Mouse (Mus musculus): ENCODE data around the gene Vrk3. TPM values are rescaled to one million over a fixed set of nuclear protein-coding genes. Genes with fewer than 3 reads are reported as not detected.

Gene Vrk3
- polyA plus RNA-seq, 1 experiment from 2014 or later: 34.6 TPM

DNA sequence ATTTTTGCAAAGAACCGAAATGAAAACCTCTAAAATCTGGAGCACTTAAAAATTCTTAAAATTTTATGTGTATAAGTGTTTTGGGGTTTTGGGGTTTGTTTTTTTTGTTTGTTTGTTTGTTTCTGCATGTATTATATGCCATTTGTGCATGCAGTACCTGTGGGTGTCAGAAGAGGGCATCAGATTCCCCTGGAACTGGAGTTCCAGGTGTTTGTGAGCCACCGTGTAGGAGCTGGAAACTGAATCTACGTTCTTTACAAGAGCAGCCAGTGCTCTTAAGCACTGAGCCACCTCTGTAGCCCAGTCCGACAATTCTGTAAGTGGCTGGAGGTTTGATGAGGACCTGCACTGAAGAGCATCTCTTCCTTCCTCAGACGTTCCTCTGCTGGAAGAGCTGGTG is 38.3 kb upstream of the Vrk3 start:
- Histone ChIP-seq H3K4me2 (ENCODE audit: low read length) (no peak overlapping the region), H3K9me3 (ENCODE audit: control insufficient read depth, low read length) (no peaks in the 10 kb centered on the region), H3K27ac (ENCODE audit: low read length) (no peak overlapping the region), H3K27me3 (replicated peaks; ENCODE audit: control insufficient read depth, insufficient read depth, low read length) (no peaks in the 10 kb centered on the region), H3K4me3 (replicated peaks; ENCODE audit: low read length) (no peak overlapping the region), H3K36me3 (ENCODE audit: control insufficient read depth, insufficient read depth) (no peaks in the 10 kb centered on the region), H3K9ac (replicated peaks; ENCODE audit: low read depth, low read length) (no peak overlapping the region), H3K4me1 (replicated peaks; ENCODE audit: control insufficient read depth, insufficient read depth, low read length) (no peaks in the 10 kb centered on the region)
- no peak for ATAC-seq
- 86% methylated on average over 5 of the region's 5 CpGs for WGBS

DNA sequence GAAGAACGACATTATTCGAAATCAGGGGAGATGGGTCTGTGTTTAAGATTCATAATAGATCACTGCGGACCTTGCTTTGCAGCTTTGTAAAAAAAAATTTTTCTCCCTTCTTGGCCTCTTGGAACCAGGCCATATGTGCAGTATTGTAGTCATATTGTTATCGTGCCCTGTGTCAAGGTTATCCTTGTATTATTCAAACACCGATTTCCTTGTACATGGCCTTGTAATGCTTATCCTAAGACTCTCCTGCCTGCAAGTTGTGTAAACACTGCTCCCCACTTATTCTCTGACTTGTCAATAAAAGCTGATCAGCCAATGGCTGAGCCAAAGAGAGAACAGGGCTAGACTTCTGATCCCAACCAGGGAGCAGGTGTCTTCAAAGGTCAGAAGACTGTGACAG is 26.2 kb upstream of the Vrk3 start:
- H3K4me3 ChIP-seq (replicated peaks; ENCODE audit: low read length): no peak overlapping the region
- no peak for ATAC-seq
- H3K9me3 ChIP-seq (ENCODE audit: control insufficient read depth, low read length): no peaks in the 10 kb centered on the region
- no peak overlapping the region for H3K27ac ChIP-seq (ENCODE audit: low read length)
- no peaks in the 10 kb centered on the region for H3K36me3 ChIP-seq (ENCODE audit: control insufficient read depth, insufficient read depth)
- H3K27me3 ChIP-seq (replicated peaks; ENCODE audit: control insufficient read depth, insufficient read depth, low read length): no peaks in the 10 kb centered on the region
- no peak overlapping the region for H3K9ac ChIP-seq (replicated peaks; ENCODE audit: low read depth, low read length)
- H3K4me2 ChIP-seq (ENCODE audit: low read length): no peak overlapping the region
- no peaks in the 10 kb centered on the region for H3K4me1 ChIP-seq (replicated peaks; ENCODE audit: control insufficient read depth, insufficient read depth, low read length)
- 85% methylated on average over 5 of the region's 5 CpGs for WGBS

DNA sequence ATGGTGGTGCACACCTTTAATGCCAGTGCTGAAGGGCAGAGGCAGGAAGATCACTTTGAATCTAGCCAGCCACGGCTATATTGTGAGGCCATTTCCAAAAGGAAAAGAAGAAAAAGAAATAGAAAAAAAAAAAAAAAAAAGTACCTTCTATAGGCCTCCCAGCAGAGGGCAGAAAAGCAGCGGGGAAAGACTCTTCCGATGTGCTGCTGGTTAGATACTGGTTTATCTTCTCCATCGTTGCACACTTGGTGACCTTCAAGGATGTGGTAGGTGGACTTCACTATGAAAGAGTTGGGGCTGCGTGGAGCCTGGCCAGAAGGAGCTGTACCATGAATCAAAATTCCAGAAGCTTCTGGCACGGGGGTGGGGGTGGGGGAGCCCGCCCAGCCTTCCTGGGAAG is 23.9 kb upstream of the Vrk3 start:
- no peak overlapping the region for H3K9ac ChIP-seq (replicated peaks; ENCODE audit: low read depth, low read length)

DNA sequence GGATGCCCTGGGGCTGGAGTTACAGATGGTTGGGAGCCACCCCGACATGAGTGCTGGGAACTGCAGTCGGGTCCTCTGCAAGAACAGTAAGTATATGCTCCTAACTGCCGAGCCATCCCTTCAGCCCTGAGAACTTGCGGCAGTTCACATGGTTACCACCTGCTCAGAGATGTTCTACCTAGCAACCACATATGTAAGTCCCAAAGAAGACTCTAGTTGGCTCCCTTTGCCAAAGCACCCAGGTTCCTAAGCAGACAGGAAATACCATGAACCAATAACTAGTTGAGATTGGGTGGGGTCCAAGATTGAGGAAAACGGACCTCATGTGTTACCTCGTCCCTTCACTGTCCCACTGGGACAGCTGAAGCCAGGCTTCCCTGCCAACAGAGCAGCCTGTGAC is 21.9 kb upstream of the Vrk3 start:
- Histone ChIP-seq H3K4me1 (replicated peaks; ENCODE audit: control insufficient read depth, insufficient read depth, low read length) (no peaks in the 10 kb centered on the region), H3K9ac (replicated peaks; ENCODE audit: low read depth, low read length) (no peak overlapping the region), H3K9me3 (ENCODE audit: control insufficient read depth, low read length) (no peaks in the 10 kb centered on the region), H3K4me2 (ENCODE audit: low read length) (no peak overlapping the region), H3K27me3 (replicated peaks; ENCODE audit: control insufficient read depth, insufficient read depth, low read length) (no peaks in the 10 kb centered on the region), H3K27ac (ENCODE audit: low read length) (no peak overlapping the region), H3K4me3 (replicated peaks; ENCODE audit: low read length) (no peak overlapping the region), H3K36me3 (ENCODE audit: control insufficient read depth, insufficient read depth) (no peaks in the 10 kb centered on the region)
- no peak for ATAC-seq
- 78% methylated on average over 6 of the region's 6 CpGs for WGBS

More for the DNA sequence above, 23.9 kb upstream of the Vrk3 start:
- Histone ChIP-seq H3K9me3 (ENCODE audit: control insufficient read depth, low read length) (no peaks in the 10 kb centered on the region), H3K27ac (ENCODE audit: low read length) (no peak overlapping the region), H3K36me3 (ENCODE audit: control insufficient read depth, insufficient read depth) (no peaks in the 10 kb centered on the region), H3K4me2 (ENCODE audit: low read length) (no peak overlapping the region), H3K4me3 (replicated peaks; ENCODE audit: low read length) (no peak overlapping the region), H3K27me3 (replicated peaks; ENCODE audit: control insufficient read depth, insufficient read depth, low read length) (no peaks in the 10 kb centered on the region), H3K4me1 (replicated peaks; ENCODE audit: control insufficient read depth, insufficient read depth, low read length) (no peaks in the 10 kb centered on the region)
- no peak for ATAC-seq
- WGBS: 19% methylated on average over 7 of the region's 7 CpGs

DNA sequence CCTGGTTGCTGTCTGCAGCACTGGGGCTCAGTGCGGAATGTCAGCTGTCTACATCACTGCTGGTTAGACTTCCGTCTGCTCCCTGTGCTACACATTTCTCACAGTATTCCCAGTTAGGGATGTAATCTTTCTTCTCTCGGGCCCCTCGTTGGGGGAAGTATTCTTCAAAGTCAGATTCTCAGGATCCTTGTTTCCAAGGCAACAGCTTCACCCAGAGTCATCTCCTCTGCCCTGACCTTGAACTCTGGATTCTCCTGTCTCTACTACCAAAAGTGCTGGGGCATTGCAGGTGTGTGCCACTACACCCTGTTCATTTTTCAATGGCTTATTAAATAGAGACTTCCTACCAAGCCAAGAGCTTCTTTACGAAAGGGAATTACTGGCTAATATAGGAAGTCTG is 21.1 kb upstream of the Vrk3 start:
- H3K4me1 ChIP-seq (replicated peaks; ENCODE audit: control insufficient read depth, insufficient read depth, low read length): no peaks in the 10 kb centered on the region

DNA sequence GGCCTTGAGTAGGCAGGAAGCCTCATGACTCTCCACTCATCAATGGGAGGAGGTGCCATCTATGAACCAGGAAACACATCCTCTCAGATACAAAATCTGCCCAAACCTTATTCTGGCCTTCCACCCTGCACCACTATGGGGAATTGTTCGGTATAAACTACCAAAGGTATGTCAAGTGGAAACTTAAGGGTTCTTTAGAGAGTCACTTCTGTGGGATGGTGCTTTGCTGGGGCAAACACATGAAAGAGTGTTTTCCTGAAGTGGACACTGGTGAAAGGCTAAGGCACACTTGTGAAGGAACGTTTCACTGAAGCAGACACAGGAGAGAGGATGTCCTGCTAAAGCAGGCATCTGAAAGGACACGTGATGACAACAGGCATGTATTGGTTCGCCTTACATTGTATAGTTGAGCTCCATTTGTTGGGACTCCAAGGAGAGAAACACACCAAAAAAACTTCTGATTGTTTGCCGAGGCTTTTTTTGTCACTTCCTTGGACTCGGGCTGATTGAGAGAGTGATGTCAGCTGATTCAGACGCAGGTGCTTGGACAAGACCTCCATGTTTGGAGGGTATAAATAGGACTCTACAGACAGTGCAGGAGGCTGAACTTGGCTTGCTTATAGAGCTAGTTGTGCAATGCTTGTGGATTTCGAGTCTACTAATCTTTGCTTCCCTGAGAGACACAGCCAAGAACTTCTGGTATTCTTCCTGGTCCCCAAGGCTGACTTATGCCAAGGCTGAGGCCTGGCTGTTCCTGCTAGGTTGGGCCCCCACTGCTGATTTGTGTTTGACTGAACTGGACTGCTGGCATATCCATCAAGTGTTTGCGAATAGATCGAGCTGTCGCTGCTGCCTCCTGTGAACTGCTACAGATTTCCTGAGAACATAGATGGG is 19.9 kb upstream of the Vrk3 start:
- Histone ChIP-seq H3K9me3 (ENCODE audit: control insufficient read depth, low read length) (no peaks in the 10 kb centered on the region), H3K27ac (ENCODE audit: low read length) (no peak overlapping the region), H3K4me3 (replicated peaks; ENCODE audit: low read length) (no peak overlapping the region), H3K9ac (replicated peaks; ENCODE audit: low read depth, low read length) (no peak overlapping the region), H3K36me3 (ENCODE audit: control insufficient read depth, insufficient read depth) (no peaks in the 10 kb centered on the region), H3K27me3 (replicated peaks; ENCODE audit: control insufficient read depth, insufficient read depth, low read length) (no peaks in the 10 kb centered on the region), H3K4me1 (replicated peaks; ENCODE audit: control insufficient read depth, insufficient read depth, low read length) (no peaks in the 10 kb centered on the region), H3K4me2 (ENCODE audit: low read length) (no peak overlapping the region)
- no peak for ATAC-seq
- 87% methylated on average over 11 of the region's 11 CpGs for WGBS

More for the DNA sequence above, 21.1 kb upstream of the Vrk3 start:
- Histone ChIP-seq H3K9ac (replicated peaks; ENCODE audit: low read depth, low read length) (no peak overlapping the region), H3K36me3 (ENCODE audit: control insufficient read depth, insufficient read depth) (no peaks in the 10 kb centered on the region), H3K4me2 (ENCODE audit: low read length) (no peak overlapping the region), H3K27ac (ENCODE audit: low read length) (no peak overlapping the region), H3K9me3 (ENCODE audit: control insufficient read depth, low read length) (no peaks in the 10 kb centered on the region), H3K27me3 (replicated peaks; ENCODE audit: control insufficient read depth, insufficient read depth, low read length) (no peaks in the 10 kb centered on the region), H3K4me3 (replicated peaks; ENCODE audit: low read length) (no peak overlapping the region)
- no peak for ATAC-seq
- 69% methylated on average over 5 of the region's 5 CpGs for WGBS

DNA sequence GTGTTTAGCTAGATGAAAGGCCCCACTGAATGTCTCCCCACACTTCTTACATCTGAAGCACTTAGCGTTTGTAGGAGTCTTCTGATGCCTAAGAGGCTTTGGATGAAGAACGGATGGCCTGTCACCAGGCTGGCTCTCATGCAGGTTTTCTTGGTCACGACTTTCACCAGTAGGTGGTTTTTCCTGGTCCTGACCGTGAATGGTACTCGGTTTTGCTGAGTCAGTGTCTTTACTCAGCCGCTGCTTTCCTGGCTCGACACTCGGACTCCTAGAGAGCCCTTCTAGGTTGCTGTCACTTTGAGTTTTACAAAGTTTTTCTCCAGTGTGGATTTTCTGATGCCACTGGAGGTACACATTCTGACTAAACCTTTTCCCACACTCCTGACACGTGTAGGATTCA is 14.5 kb upstream of the Vrk3 start:
- Histone ChIP-seq H3K4me3 (replicated peaks; ENCODE audit: low read length) (no peak overlapping the region), H3K9me3 (ENCODE audit: control insufficient read depth, low read length) (no peaks in the 10 kb centered on the region), H3K36me3 (ENCODE audit: control insufficient read depth, insufficient read depth) (no peaks in the 10 kb centered on the region), H3K9ac (replicated peaks; ENCODE audit: low read depth, low read length) (no peak overlapping the region), H3K4me1 (replicated peaks; ENCODE audit: control insufficient read depth, insufficient read depth, low read length) (no peaks in the 10 kb centered on the region), H3K4me2 (ENCODE audit: low read length) (no peak overlapping the region), H3K27me3 (replicated peaks; ENCODE audit: control insufficient read depth, insufficient read depth, low read length) (no peaks in the 10 kb centered on the region), H3K27ac (ENCODE audit: low read length) (no peak overlapping the region)
- 86% methylated on average over 9 of the region's 9 CpGs for WGBS
- ATAC-seq: no peak

DNA sequence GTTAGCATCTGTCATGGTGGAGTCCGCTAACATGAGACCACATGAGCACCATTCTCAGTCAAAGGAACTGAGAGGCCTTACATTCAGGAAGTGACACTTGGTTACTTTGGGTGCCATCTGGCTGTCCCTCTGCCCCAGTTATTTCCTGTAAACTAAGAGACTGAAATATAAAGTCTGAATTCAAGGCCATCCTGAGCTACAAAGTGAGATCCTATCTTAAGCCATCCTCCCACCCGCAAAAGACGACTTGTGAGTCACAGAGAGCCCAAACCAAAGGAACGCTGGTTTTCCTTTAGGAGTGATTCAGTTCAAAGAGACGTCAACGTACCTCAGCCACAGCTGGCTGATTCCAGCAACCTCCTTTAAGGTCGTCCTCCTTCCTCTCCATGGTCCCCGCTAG is 6.9 kb upstream of the Vrk3 start:
- Histone ChIP-seq H3K36me3 (ENCODE audit: control insufficient read depth, insufficient read depth) (no peaks in the 10 kb centered on the region), H3K4me1 (replicated peaks; ENCODE audit: control insufficient read depth, insufficient read depth, low read length) (peaks cover 5% of the 10 kb centered on the region; the same call in 1 of the 2 replicates), H3K4me2 (ENCODE audit: low read length) (no peak overlapping the region), H3K9ac (replicated peaks; ENCODE audit: low read depth, low read length) (no peak overlapping the region), H3K27ac (ENCODE audit: low read length) (no peak overlapping the region), H3K4me3 (replicated peaks; ENCODE audit: low read length) (no peak overlapping the region), H3K27me3 (replicated peaks; ENCODE audit: control insufficient read depth, insufficient read depth, low read length) (no peaks in the 10 kb centered on the region), H3K9me3 (ENCODE audit: control insufficient read depth, low read length) (no peaks in the 10 kb centered on the region)
- 88% methylated on average over 8 of the region's 8 CpGs for WGBS
- no peak for ATAC-seq

DNA sequence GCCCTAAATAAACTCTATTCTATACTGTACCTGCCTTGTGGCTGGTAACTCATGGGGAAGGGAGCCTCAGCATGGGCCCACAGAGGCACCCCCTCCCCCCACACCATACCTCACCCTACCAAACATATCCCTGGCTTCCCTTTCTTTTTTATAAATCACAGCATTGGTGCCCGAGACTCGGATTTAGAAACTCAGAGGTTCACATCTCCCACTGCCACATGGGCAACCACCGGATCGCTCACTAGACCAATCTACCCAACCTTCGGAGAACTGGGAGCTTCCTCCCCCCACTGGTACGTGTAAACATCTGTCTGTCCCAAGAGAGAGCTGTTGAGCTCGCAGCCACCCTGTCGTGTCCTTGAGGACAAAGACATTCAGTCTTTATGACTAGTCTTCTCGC is 3.9 kb upstream of the Vrk3 start:
- Histone ChIP-seq H3K27ac (ENCODE audit: low read length) (no peak overlapping the region; the same call in 1 of the 2 replicates), H3K4me1 (replicated peaks; ENCODE audit: control insufficient read depth, insufficient read depth, low read length) (peaks cover 12% of the 10 kb centered on the region), H3K9me3 (ENCODE audit: control insufficient read depth, low read length) (no peaks in the 10 kb centered on the region), H3K36me3 (ENCODE audit: control insufficient read depth, insufficient read depth) (no peaks in the 10 kb centered on the region), H3K4me3 (replicated peaks; ENCODE audit: low read length) (peak overlapping the region; percentile 53; the same call in 1 of the 2 replicates), H3K27me3 (replicated peaks; ENCODE audit: control insufficient read depth, insufficient read depth, low read length) (no peaks in the 10 kb centered on the region), H3K4me2 (ENCODE audit: low read length) (peak overlapping the region; percentile 77), H3K9ac (replicated peaks; ENCODE audit: low read depth, low read length) (peak overlapping the region; percentile 61)
- WGBS: 19% methylated on average over 9 of the region's 9 CpGs
- no peak for ATAC-seq

Data from forebrain, embryonic 16.5 days (tissue).